Mouse (Mus musculus) myocyte (in vitro differentiated cells): ENCODE measurements around the gene Rtn4. TPM values are rescaled to one million over a fixed set of nuclear protein-coding genes. Genes with fewer than 3 reads are reported as not detected.

Source experiments
- H3K27me3 ChIP-seq: one replicate; pipeline ENCODE4 v1.6.1; 2011; ENCODE audit not compliant: control insufficient read depth, insufficient read depth, insufficient read length
- H3K36me3 ChIP-seq: one replicate; pipeline ENCODE4 v1.6.1; 2011; ENCODE audit not compliant: control insufficient read depth, insufficient read depth
- H3K4me2 ChIP-seq: one replicate; pipeline ENCODE4 v1.6.1; 2011; ENCODE audit warnings: low read depth, control low read depth
- H3K4me3 ChIP-seq: one replicate; pipeline ENCODE4 v1.5.1; 2011; ENCODE audit warnings: mild to moderate bottlenecking, control low read depth, moderate library complexity
- H3K79me2 ChIP-seq: one replicate; pipeline ENCODE4 v1.6.1; 2011; ENCODE audit not compliant: control insufficient read depth, insufficient read depth
- H3ac ChIP-seq: one replicate; pipeline ENCODE4 v1.6.1; 2011; ENCODE audit not compliant: control insufficient read depth, insufficient read length
- CEBPB ChIP-seq: IDR thresholded peaks from 2 replicates; pipeline ENCODE4 v1.6.1; 2011; ENCODE audit warnings: mild to moderate bottlenecking, moderate library complexity; ENCODE audit not compliant: poor library complexity, insufficient read depth, severe bottlenecking
- E2F4 ChIP-seq: IDR thresholded peaks from one replicate; pipeline ENCODE4 v1.6.1; 2011; ENCODE audit warnings: mild to moderate bottlenecking, control low read depth, moderate library complexity; ENCODE audit not compliant: insufficient read depth
- MAX ChIP-seq: IDR thresholded peaks from one replicate; pipeline ENCODE4 v1.6.1; 2011; ENCODE audit warnings: low read depth, mild to moderate bottlenecking, control low read depth
- MYOD1 ChIP-seq, 3 experiments: IDR thresholded peaks; one replicate each; pipeline ENCODE4 v1.6.1; 2011; ENCODE audit warnings: control low read depth in 2 of 3, low read depth in 2 of 3, mild to moderate bottlenecking in 2 of 3, moderate library complexity in 1 of 3; ENCODE audit not compliant: insufficient read length in 2 of 3, control insufficient read depth in 1 of 3
- MYOG ChIP-seq, 3 experiments: IDR thresholded peaks; one replicate each; pipeline ENCODE4 v1.6.1; 2011; ENCODE audit warnings: control low read depth in 2 of 3, low read depth in 2 of 3, mild to moderate bottlenecking in 2 of 3; ENCODE audit not compliant: insufficient read length in 2 of 3, control insufficient read depth in 1 of 3, insufficient read depth in 1 of 3
- POLR2A ChIP-seq: IDR thresholded peaks from one replicate; pipeline ENCODE4 v1.6.1; 2011; ENCODE audit warnings: low read depth, mild to moderate bottlenecking, control low read depth, moderate library complexity; ENCODE audit not compliant: insufficient read length
- POLR2AphosphoS2 ChIP-seq: IDR thresholded peaks from one replicate; pipeline ENCODE4 v1.6.1; 2011; ENCODE audit warnings: low read depth, control low read depth; ENCODE audit not compliant: insufficient read length
- REST ChIP-seq: IDR thresholded peaks from one replicate; pipeline ENCODE4 v1.6.1; 2011; ENCODE audit warnings: mild to moderate bottlenecking, control low read depth, moderate library complexity; ENCODE audit not compliant: insufficient read depth, insufficient read length
- SRF ChIP-seq: IDR thresholded peaks from one replicate; pipeline ENCODE4 v1.6.1; 2011; ENCODE audit warnings: low read depth; ENCODE audit not compliant: control insufficient read depth, insufficient read length
- TCF12 ChIP-seq: IDR thresholded peaks from one replicate; pipeline ENCODE4 v1.6.1; 2011; ENCODE audit warnings: mild to moderate bottlenecking, control low read depth; ENCODE audit not compliant: poor library complexity, insufficient read depth, severe bottlenecking
- TCF3 ChIP-seq: IDR thresholded peaks from one replicate; pipeline ENCODE4 v1.6.1; 2011; ENCODE audit warnings: low read depth, control low read depth; ENCODE audit not compliant: insufficient read length
- USF1 ChIP-seq: IDR thresholded peaks from one replicate; pipeline ENCODE4 v1.6.1; 2011; ENCODE audit warnings: low read depth, mild to moderate bottlenecking, control low read depth, moderate library complexity
- polyA plus RNA-seq: library from polyadenylated mRNA; unstranded; fragments of >200 nt; fragmentation: generic; extraction: Trizol; gene quantifications from one replicate; pipeline ENCODE4 v1.2.1, GENCODE M21; 2012; ENCODE audit warnings: missing spikeins

The Rtn4 gene
- polyA plus RNA-seq, 1 experiment, result 309 TPM

DNA sequence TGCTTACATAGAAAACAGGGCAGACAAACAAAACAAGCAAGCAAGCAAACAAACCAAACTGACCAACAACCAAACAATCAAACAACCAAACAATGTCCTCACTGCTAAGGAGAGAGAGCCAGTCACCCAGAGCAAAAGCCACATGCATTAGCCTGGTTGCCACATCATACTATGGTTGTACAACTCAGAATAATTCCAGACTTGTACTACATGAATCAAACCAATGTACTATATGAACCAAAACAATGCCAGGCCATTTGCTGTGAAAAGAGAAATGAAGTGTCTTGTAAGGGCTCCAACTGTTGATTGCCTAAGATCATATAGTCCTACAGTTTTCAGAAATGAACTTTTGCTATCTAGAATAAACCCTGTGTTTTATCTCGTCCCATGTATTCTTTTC, 95.8 kb downstream of the Rtn4 start:
- no peaks in the 10 kb centered on the region for H3K36me3 ChIP-seq
- no peaks in the 10 kb centered on the region for H3K79me2 ChIP-seq
- H3K4me2 ChIP-seq, result no peak overlapping the region
- no peaks in the 10 kb centered on the region for H3K27me3 ChIP-seq
- H3K4me3 ChIP-seq, result no peak overlapping the region
- TF ChIP-seq E2F4 (no peak), TCF12 (no peak), USF1 (no peak), MAX (no peak), MYOD1 (IDR thresholded peaks at IDR 0.05; ENCODE audit: control insufficient read depth in 1 of 3, insufficient read length in 2 of 3, low read depth in 2 of 3) (no peak), CEBPB (no peak), POLR2AphosphoS2 (no peak), TCF3 (no peak), REST (no peak)
- H3ac ChIP-seq, result no peak overlapping the region

DNA sequence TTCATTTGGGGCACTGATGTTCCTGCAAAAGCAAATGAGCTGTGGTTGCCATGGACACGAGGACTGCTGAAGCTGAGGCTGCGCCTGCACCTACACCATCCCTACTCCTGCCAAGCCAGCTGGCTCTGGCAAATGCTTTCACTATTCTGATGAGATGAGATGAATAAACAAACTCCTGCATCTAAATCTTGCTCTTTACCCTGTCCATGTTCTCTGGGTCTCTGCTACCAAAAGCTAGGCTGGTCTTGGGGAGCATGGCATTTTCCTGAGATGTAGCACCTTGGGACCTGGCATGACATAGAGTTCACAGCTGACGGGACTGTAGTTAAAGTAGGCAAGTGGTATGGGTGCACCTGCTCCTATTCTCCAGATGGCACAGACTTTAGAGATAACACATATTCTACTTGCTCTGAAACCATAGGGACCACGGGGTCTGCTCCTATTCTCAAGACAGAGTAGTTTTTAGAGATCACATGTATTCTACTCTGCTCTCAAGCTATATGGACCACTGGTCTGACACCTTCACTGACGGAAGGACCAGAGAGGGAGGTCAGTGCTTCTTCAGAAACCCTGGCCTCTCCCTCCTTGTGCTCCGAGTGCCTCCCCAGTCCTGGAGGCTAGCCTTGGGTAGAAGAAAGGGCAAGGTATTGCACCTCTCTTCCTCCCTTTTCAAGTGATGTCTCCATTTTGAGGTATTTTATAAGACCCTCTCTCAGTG, 96.3 kb downstream of the Rtn4 start:
- no peak for TF ChIP-seq POLR2AphosphoS2
- no peak for TF ChIP-seq MYOD1 (IDR thresholded peaks at IDR 0.05; ENCODE audit: control insufficient read depth in 1 of 3, insufficient read length in 2 of 3, low read depth in 2 of 3)
- no peak for TF ChIP-seq POLR2A
- TF ChIP-seq CEBPB, result no peak
- no peak for TF ChIP-seq MYOG (IDR thresholded peaks at IDR 0.05; ENCODE audit: control insufficient read depth in 1 of 3, insufficient read depth in 1 of 3, insufficient read length in 2 of 3, low read depth in 2 of 3)
- TF ChIP-seq TCF3, result no peak
- no peak for TF ChIP-seq USF1
- TF ChIP-seq SRF, result no peak
- no peak for TF ChIP-seq E2F4
- TF ChIP-seq REST, result no peak
- H3K4me2 ChIP-seq, result no peak overlapping the region
- no peaks in the 10 kb centered on the region for H3K27me3 ChIP-seq
- no peaks in the 10 kb centered on the region for H3K36me3 ChIP-seq
- H3ac ChIP-seq, result no peak overlapping the region
- no peak overlapping the region for H3K4me3 ChIP-seq
- no peaks in the 10 kb centered on the region for H3K79me2 ChIP-seq

DNA sequence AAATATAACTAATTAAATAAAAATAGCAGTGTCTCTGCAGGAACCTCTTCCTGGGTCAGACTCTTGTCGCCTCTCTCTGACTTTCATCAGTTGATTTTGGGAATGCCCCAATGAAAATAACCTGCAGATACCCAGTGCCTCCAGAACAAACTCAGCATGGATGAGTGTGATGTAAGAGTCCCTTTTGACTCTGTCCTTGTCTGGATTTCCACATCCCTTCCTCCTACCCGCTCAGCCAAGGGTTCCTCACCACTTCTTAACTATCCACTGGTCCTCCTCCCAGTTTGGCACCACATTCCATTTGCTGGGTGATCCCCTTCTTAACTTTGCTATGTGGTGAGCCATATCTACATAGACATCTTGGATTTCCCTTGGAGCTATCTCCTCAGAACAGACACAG, 98.0 kb downstream of the Rtn4 start:
- Histone ChIP-seq H3ac (no peak overlapping the region), H3K36me3 (no peaks in the 10 kb centered on the region), H3K27me3 (no peaks in the 10 kb centered on the region), H3K79me2 (no peaks in the 10 kb centered on the region), H3K4me3 (no peak overlapping the region), H3K4me2 (no peak overlapping the region)
- no peak for TF ChIP-seq USF1
- TF ChIP-seq TCF3, result no peak
- no peak for TF ChIP-seq POLR2AphosphoS2
- no peak for TF ChIP-seq CEBPB
- no peak for TF ChIP-seq MYOD1 (IDR thresholded peaks at IDR 0.05; ENCODE audit: control insufficient read depth in 1 of 3, insufficient read length in 2 of 3, low read depth in 2 of 3)
- TF ChIP-seq SRF, result no peak
- no peak for TF ChIP-seq REST
- no peak for TF ChIP-seq POLR2A
- TF ChIP-seq MAX, result no peak
- TF ChIP-seq TCF12, result no peak
- TF ChIP-seq MYOG (IDR thresholded peaks at IDR 0.05; ENCODE audit: control insufficient read depth in 1 of 3, insufficient read depth in 1 of 3, insufficient read length in 2 of 3, low read depth in 2 of 3), result no peak
- no peak for TF ChIP-seq E2F4

Other genes with a start within 250 kb of the Rtn4 start
- gene Prorsd1, start 177.9 kb upstream of the Rtn4 start, polyA plus RNA-seq, result 13.5 TPM
- gene Mtif2, start 166.5 kb upstream of the Rtn4 start, polyA plus RNA-seq, result 7.5 TPM
- 0.04 TPM for gene Clhc1, start 145.0 kb upstream of the Rtn4 start, polyA plus RNA-seq
- 1,894 TPM for gene Rps27a, start 144.8 kb upstream of the Rtn4 start, polyA plus RNA-seq
- gene 4931440F15Rik, start 132.7 kb downstream of the Rtn4 start, polyA plus RNA-seq, result 0.04 TPM